Mouse (Mus musculus): ENCODE measurements around the gene Dlat.

GRCm38 (mm10) chr9:50596973-50597372, 62.6 kb downstream of the Dlat start:
- TF ChIP-seq GATA1 (IDR thresholded peaks at IDR 0.05; ENCODE audit: low read length) = no peak
- peak; percentile 32; the same call in 2 of the 3 replicates for TF ChIP-seq TAL1 (IDR thresholded peaks at IDR 0.05; ENCODE audit: low read length)

Data from erythroblast, embryonic 14.5 days (primary cell).